Mouse (Mus musculus): ENCODE results near the gene Adgra3. TPM values are rescaled to one million over a fixed set of nuclear protein-coding genes. Genes with fewer than 3 reads are reported as not detected.

Gene Adgra3
- total and polyA plus RNA-seq, 3 experiments: not detected

GRCm38 (mm10) chr5:50015147-50015697, 43.6 kb downstream of the Adgra3 start:
- Histone ChIP-seq H3K36me3 (replicated peaks in 1 of 2; ENCODE audit: control insufficient read depth in 1 of 2, insufficient read depth in 1 of 2, low read length in 1 of 2) (no peaks in the 10 kb centered on the region), H3K4me1 (ENCODE audit: control insufficient read depth in 1 of 2, insufficient read depth in 2 of 2) (no peaks in the 10 kb centered on the region), H3K4me2 (ENCODE audit: insufficient read depth, low read depth, poor library complexity, severe bottlenecking) (no peak overlapping the region), H3K4me3 (replicated peaks in 1 of 3; ENCODE audit: low read depth in 2 of 3, low read length in 2 of 3, poor library complexity in 1 of 3) (no peak overlapping the region), H3K9ac (ENCODE audit: insufficient read depth, low read depth) (no peak overlapping the region), H3K79me2 (replicated peaks; ENCODE audit: control insufficient read depth, extremely low read depth, insufficient read depth, poor library complexity, severe bottlenecking) (no peaks in the 10 kb centered on the region), H3K27ac (ENCODE audit: insufficient read depth, low read depth) (no peak overlapping the region), H3K27me3 (replicated peaks) (no peaks in the 10 kb centered on the region), H3K9me3 (replicated peaks; ENCODE audit: low read length) (peaks cover 57% of the 10 kb centered on the region)
- in situ Hi-C loops (cut with MboI; ENCODE audit: low pct_ligation_motif_present, low pct_unique_long_range_greater_than_20kb, low sequenced_read_pairs): no loop called here
- TF ChIP-seq ZKSCAN1 (IDR thresholded peaks at IDR 0.05; ENCODE audit: borderline replicate concordance, low read depth, low read length): no peak
- TF ChIP-seq SMC3 (IDR thresholded peaks at IDR 0.05; ENCODE audit: low read depth, low read length): no peak
- no peak for TF ChIP-seq MAFK (IDR thresholded peaks at IDR 0.05; ENCODE audit: insufficient replicate concordance, low read length)
- TF ChIP-seq POLR2AphosphoS2 (IDR thresholded peaks at IDR 0.05; ENCODE audit: low read depth, low read length): no peak
- TF ChIP-seq RAD21 (IDR thresholded peaks at IDR 0.05; ENCODE audit: low read depth, low read length): no peak
- TF ChIP-seq ELF1 (IDR thresholded peaks at IDR 0.05; ENCODE audit: low read depth, low read length): no peak
- TF ChIP-seq GABPA (IDR thresholded peaks at IDR 0.05; ENCODE audit: insufficient replicate concordance, low read depth, low read length): no peak
- dilution Hi-C loops (cut with MboI; ENCODE audit: extremely low pct_ligation_motif_present, extremely low pct_unique_long_range_greater_than_20kb, low sequenced_read_pairs): no loop called here
- DNase-seq (ENCODE audit: extremely low read depth): no peak

GRCm38 (mm10) chr5:50014658-50015057, 44.1 kb downstream of the Adgra3 start:
- peaks cover 53% of the 10 kb centered on the region for H3K9me3 ChIP-seq (replicated peaks; ENCODE audit: low read length)
- no peak for DNase-seq (ENCODE audit: extremely low read depth)
- H3K36me3 ChIP-seq (replicated peaks in 1 of 2; ENCODE audit: control insufficient read depth in 1 of 2, insufficient read depth in 1 of 2, low read length in 1 of 2): no peaks in the 10 kb centered on the region
- TF ChIP-seq PAX5 (IDR thresholded peaks at IDR 0.05; ENCODE audit: low read length): no peak
- no peak for TF ChIP-seq KAT2A (IDR thresholded peaks at IDR 0.05; ENCODE audit: insufficient replicate concordance, low read length)
- no peak for TF ChIP-seq UBTF (IDR thresholded peaks at IDR 0.05; ENCODE audit: low read depth, low read length)
- no peak for TF ChIP-seq RAD21 (IDR thresholded peaks at IDR 0.05; ENCODE audit: low read depth, low read length)
- TF ChIP-seq USF2 (conservative IDR thresholded peaks at IDR 0.05; ENCODE audit: low read depth, low read length): no peak
- TF ChIP-seq E2F4 (IDR thresholded peaks at IDR 0.05; ENCODE audit: insufficient replicate concordance, low read depth, low read length): no peak
- TF ChIP-seq ZMIZ1 (IDR thresholded peaks at IDR 0.05; ENCODE audit: low read depth, low read length): no peak
- in situ Hi-C loops (cut with MboI; ENCODE audit: low pct_ligation_motif_present, low pct_unique_long_range_greater_than_20kb, low sequenced_read_pairs) (no loop called here), dilution Hi-C loops (cut with MboI; ENCODE audit: extremely low pct_ligation_motif_present, extremely low pct_unique_long_range_greater_than_20kb, low sequenced_read_pairs) (no loop called here)
- no peaks in the 10 kb centered on the region for H3K79me2 ChIP-seq (replicated peaks; ENCODE audit: control insufficient read depth, extremely low read depth, insufficient read depth, poor library complexity, severe bottlenecking)
- H3K27me3 ChIP-seq (replicated peaks): no peaks in the 10 kb centered on the region
- H3K4me3 ChIP-seq (replicated peaks in 1 of 3; ENCODE audit: low read depth in 2 of 3, low read length in 2 of 3, poor library complexity in 1 of 3): no peak overlapping the region
- H3K4me1 ChIP-seq (ENCODE audit: control insufficient read depth in 1 of 2, insufficient read depth in 2 of 2): no peaks in the 10 kb centered on the region
- H3K9ac ChIP-seq (ENCODE audit: insufficient read depth, low read depth): no peak overlapping the region
- no peak overlapping the region for H3K27ac ChIP-seq (ENCODE audit: insufficient read depth, low read depth)
- H3K4me2 ChIP-seq (ENCODE audit: insufficient read depth, low read depth, poor library complexity, severe bottlenecking): no peak overlapping the region

GRCm38 (mm10) chr5:50013965-50014364, 44.8 kb downstream of the Adgra3 start:
- no peak overlapping the region for H3K4me2 ChIP-seq (ENCODE audit: insufficient read depth, low read depth, poor library complexity, severe bottlenecking)
- dilution Hi-C loops (cut with MboI; ENCODE audit: extremely low pct_ligation_motif_present, extremely low pct_unique_long_range_greater_than_20kb, low sequenced_read_pairs): no loop called here

More at GRCm38 (mm10) chr5:50013965-50014364, 44.8 kb downstream of the Adgra3 start:
- Histone ChIP-seq H3K4me3 (replicated peaks in 1 of 3; ENCODE audit: low read depth in 2 of 3, low read length in 2 of 3, poor library complexity in 1 of 3) (no peak overlapping the region), H3K79me2 (replicated peaks; ENCODE audit: control insufficient read depth, extremely low read depth, insufficient read depth, poor library complexity, severe bottlenecking) (no peaks in the 10 kb centered on the region), H3K27ac (ENCODE audit: insufficient read depth, low read depth) (no peak overlapping the region), H3K27me3 (replicated peaks) (no peaks in the 10 kb centered on the region), H3K36me3 (replicated peaks in 1 of 2; ENCODE audit: control insufficient read depth in 1 of 2, insufficient read depth in 1 of 2, low read length in 1 of 2) (no peaks in the 10 kb centered on the region), H3K9me3 (replicated peaks; ENCODE audit: low read length) (peaks cover 55% of the 10 kb centered on the region), H3K4me1 (ENCODE audit: control insufficient read depth in 1 of 2, insufficient read depth in 2 of 2) (no peaks in the 10 kb centered on the region), H3K9ac (ENCODE audit: insufficient read depth, low read depth) (no peak overlapping the region)
- TF ChIP-seq MEF2A (IDR thresholded peaks at IDR 0.05; ENCODE audit: borderline replicate concordance, low read depth, low read length) (no peak), UBTF (IDR thresholded peaks at IDR 0.05; ENCODE audit: low read depth, low read length) (no peak), ETS1 (conservative IDR thresholded peaks at IDR 0.05; ENCODE audit: low read depth, low read length) (no peak), PAX5 (IDR thresholded peaks at IDR 0.05; ENCODE audit: low read length) (no peak), CTCF (conservative IDR thresholded peaks at IDR 0.05 in 1 of 2, IDR thresholded peaks at IDR 0.05 in 1 of 2; ENCODE audit: low read depth in 2 of 2, low read length in 2 of 2) (no peak), MYC (IDR thresholded peaks at IDR 0.05; ENCODE audit: low read depth, low read length) (no peak), POLR2AphosphoS2 (IDR thresholded peaks at IDR 0.05; ENCODE audit: low read depth, low read length) (no peak), CHD2 (IDR thresholded peaks at IDR 0.05; ENCODE audit: low read length) (no peak), SIN3A (IDR thresholded peaks at IDR 0.05; ENCODE audit: low read length) (no peak), POLR2A (IDR thresholded peaks at IDR 0.05; ENCODE audit: low read depth, low read length) (no peak), TBP (conservative IDR thresholded peaks at IDR 0.05; ENCODE audit: low read depth, low read length) (no peak), MAZ (IDR thresholded peaks at IDR 0.05; ENCODE audit: low read depth, low read length) (no peak), IRF4 (IDR thresholded peaks at IDR 0.05; ENCODE audit: low read depth, low read length) (no peak), RCOR1 (conservative IDR thresholded peaks at IDR 0.05; ENCODE audit: low read depth, low read length) (no peak), MAFK (IDR thresholded peaks at IDR 0.05; ENCODE audit: insufficient replicate concordance, low read length) (no peak), JUN (IDR thresholded peaks at IDR 0.05; ENCODE audit: insufficient read depth, low read depth, low read length) (no peak), E2F4 (IDR thresholded peaks at IDR 0.05; ENCODE audit: insufficient replicate concordance, low read depth, low read length) (no peak)
- in situ Hi-C loops (cut with MboI; ENCODE audit: low pct_ligation_motif_present, low pct_unique_long_range_greater_than_20kb, low sequenced_read_pairs): no loop called here
- no peak for DNase-seq (ENCODE audit: extremely low read depth)
